Mouse (Mus musculus): ENCODE measurements around the gene Sdccag8.

DNA sequence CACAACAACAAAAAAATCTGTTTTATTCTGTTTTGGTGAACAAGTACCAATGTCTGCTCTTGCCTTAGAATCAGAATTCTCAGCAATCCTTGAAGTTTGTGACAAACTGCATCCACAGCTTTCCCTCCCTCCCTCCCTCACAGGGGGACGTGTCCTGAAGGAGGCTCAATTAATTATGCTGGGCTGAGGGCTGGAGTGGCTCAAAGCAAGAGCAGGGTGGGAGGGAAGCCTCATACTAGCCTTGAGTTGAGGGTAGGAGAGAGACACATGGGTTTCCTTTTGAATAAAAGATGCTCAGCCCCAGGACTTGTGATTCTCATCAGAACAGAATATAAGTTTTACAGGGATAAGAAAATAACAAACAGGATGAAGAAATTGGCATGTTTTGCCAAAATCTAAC lies 217.8 kb downstream of the Sdccag8 start:
- TF ChIP-seq CTCF (IDR thresholded peaks at IDR 0.05; ENCODE audit: low read depth) (no peak), EP300 (IDR thresholded peaks at IDR 0.05; ENCODE audit: low read depth) (no peak)

Data from heart, postnatal 0 days (tissue).